Mouse (Mus musculus): ENCODE results near the gene Ern2. TPM values are rescaled to one million over a fixed set of nuclear protein-coding genes. Genes with fewer than 3 reads are reported as not detected.

The Ern2 gene
- polyA plus RNA-seq, 1 experiment from 2014 or later, result not detected

DNA sequence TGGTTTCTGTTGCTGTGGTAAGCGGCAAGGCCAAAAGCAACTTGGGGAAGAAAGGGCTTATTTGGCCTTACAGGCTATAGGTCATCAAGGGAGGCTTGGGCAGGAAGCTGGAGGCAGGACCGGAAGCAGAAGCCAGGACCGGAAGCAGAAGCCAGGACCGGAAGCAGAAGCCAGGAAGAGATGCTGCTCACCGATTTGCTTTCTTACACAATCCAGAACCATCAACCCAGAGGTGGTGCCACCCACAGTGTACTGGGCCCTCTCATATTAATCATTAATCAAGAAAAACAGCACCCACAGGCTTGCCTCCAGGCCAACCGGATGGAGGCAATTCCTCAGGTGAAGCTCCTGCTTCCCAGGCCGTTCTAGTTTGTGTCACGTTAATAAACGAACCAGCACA lies 10.8 kb upstream of the Ern2 start:
- H3K36me3 ChIP-seq, result no peaks in the 10 kb centered on the region

DNA sequence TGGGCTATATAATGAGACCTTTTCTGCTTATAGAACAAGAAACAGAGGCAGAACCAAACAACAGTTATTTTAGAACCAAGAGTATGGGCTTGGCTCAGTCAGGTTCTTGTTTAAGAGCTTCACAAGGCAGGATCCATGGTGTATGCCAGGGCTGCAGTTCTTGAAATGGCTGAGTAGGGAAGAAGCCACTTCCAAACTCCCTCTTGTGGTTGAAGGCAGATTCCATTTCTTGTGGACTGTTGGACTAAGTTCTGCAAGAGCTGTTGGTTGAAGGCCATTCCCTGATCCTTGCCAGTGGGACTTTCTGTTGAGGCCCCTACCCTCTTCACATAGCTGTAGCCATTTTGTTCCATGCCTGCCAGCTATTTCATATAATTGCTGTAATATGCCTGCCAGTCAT lies 7.9 kb upstream of the Ern2 start:
- no peaks in the 10 kb centered on the region for H3K27me3 ChIP-seq
- no peak for ATAC-seq (ENCODE audit: insufficient number of reproducible peaks, insufficient read depth, low FRiP score, low TSS enrichment)
- no peaks in the 10 kb centered on the region for H3K9me3 ChIP-seq
- H3K4me2 ChIP-seq (replicated peaks), result no peak overlapping the region
- H3K36me3 ChIP-seq, result no peaks in the 10 kb centered on the region
- H3K9ac ChIP-seq, result no peak overlapping the region
- H3K27ac ChIP-seq, result no peak overlapping the region
- H3K4me1 ChIP-seq, result no peaks in the 10 kb centered on the region
- H3K4me3 ChIP-seq, result no peak overlapping the region

More for the DNA sequence above, 10.8 kb upstream of the Ern2 start:
- no peak for ATAC-seq (ENCODE audit: insufficient number of reproducible peaks, insufficient read depth, low FRiP score, low TSS enrichment)
- Histone ChIP-seq H3K4me1 (no peaks in the 10 kb centered on the region), H3K27ac (no peak overlapping the region), H3K4me3 (no peak overlapping the region), H3K27me3 (no peaks in the 10 kb centered on the region), H3K9me3 (no peaks in the 10 kb centered on the region), H3K4me2 (replicated peaks) (no peak overlapping the region), H3K9ac (no peak overlapping the region)
- WGBS, result 81% methylated on average over 9 of the region's 9 CpGs

DNA sequence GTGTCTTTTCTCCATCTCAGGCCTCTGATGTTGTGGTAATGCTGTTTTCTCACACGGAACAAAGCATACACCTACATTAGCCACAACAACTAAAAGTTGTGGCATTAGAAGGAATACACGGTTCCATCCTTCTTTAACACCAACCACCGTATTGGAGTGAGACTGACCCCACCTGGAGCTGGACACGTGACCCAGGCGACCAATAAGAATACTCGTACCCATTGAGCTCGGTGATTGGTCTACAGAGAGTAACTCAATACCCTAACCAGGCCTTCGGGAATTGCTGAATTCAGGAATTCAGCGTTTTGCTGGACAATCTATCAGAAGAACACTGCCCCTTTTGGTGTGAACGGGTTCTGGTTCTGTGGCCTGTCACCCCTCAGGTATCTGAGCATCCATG lies 5.1 kb upstream of the Ern2 start:
- Histone ChIP-seq H3K27me3 (no peaks in the 10 kb centered on the region), H3K4me1 (no peaks in the 10 kb centered on the region), H3K36me3 (no peaks in the 10 kb centered on the region), H3K4me3 (no peak overlapping the region), H3K9ac (no peak overlapping the region), H3K9me3 (no peaks in the 10 kb centered on the region), H3K27ac (no peak overlapping the region), H3K4me2 (replicated peaks) (no peak overlapping the region)
- ATAC-seq (ENCODE audit: insufficient number of reproducible peaks, insufficient read depth, low FRiP score, low TSS enrichment), result no peak
- 60% methylated on average over 10 of the region's 10 CpGs for WGBS

DNA sequence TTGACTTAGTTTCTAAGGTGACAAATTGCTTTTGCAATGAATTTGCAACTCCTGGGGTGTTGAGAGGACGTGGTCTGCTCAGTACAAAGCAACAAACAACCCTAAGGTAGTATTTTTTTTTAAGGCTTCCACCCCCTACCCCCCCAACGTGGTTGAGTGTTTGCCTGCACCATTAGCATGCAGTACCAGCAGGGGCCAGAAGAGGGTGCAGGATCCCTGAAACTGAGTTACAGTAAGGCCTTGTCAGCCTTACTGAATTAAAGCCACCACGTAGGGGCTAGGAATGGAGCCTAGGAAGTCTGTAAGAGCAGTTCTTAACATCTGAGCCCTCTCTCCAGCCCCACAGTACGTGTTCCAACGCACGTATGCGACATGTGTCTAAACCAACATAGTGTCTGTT lies 3.5 kb upstream of the Ern2 start:
- no peak for ATAC-seq (ENCODE audit: insufficient number of reproducible peaks, insufficient read depth, low FRiP score, low TSS enrichment)
- Histone ChIP-seq H3K27ac (no peak overlapping the region), H3K4me1 (no peaks in the 10 kb centered on the region), H3K4me3 (no peak overlapping the region), H3K9me3 (no peaks in the 10 kb centered on the region), H3K27me3 (0 out of 2 replicates have a peak, but pooled peaks cover 4% of the 10 kb centered on the region), H3K36me3 (no peaks in the 10 kb centered on the region), H3K4me2 (replicated peaks) (no peak overlapping the region), H3K9ac (no peak overlapping the region)
- WGBS, result 25% methylated on average over 7 of the region's 7 CpGs

DNA sequence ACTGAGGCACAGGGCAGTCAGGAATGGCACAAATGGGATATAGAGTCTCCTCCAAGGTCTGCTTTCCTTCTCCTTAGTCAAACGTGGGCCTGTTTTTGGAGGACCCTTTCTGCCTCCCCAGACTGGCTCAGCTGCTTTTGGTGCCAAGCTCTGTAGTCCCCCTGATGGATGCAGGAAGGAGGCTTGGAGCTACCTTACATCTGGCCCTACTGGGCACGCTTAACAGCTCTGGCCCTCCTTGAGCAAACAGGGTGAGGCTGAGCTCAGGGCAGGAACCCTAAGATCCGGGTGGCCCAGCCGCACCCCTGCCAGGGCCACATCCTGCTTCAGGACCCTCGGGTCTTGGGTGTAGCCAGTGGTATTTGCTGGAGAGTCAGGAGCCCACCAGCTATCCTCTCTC lies 1.4 kb downstream of the Ern2 start:
- Histone ChIP-seq H3K4me2 (replicated peaks) (no peak overlapping the region), H3K27ac (no peak overlapping the region), H3K9ac (no peak overlapping the region), H3K9me3 (no peaks in the 10 kb centered on the region), H3K4me1 (no peaks in the 10 kb centered on the region), H3K27me3 (0 out of 2 replicates have a peak, but pooled peaks cover 4% of the 10 kb centered on the region), H3K4me3 (no peak overlapping the region), H3K36me3 (no peaks in the 10 kb centered on the region)
- 73% methylated on average over 5 of the region's 5 CpGs for WGBS
- no peak for ATAC-seq (ENCODE audit: insufficient number of reproducible peaks, insufficient read depth, low FRiP score, low TSS enrichment)

DNA sequence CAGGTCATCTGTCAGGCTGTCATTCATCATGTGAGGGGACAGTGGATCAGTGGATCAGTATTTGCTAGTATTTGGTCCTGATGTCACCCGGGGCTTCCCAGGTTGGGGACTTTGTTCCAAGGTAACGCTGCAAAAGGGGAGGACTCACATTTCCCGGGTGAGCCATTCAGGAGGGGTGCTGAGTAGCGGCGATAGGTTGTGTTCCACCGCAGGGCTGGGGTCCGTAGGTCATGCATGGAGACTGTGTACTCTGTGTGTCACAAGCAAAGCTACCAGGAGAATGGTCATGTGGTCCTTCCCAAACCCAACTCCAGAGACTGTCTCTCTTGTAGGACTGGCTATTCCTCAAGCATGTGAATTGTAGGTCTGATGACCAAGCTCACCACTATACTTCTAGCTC lies 5.3 kb downstream of the Ern2 start:
- Histone ChIP-seq H3K9ac (no peak overlapping the region), H3K4me3 (no peak overlapping the region), H3K36me3 (no peaks in the 10 kb centered on the region), H3K9me3 (no peaks in the 10 kb centered on the region), H3K4me1 (no peaks in the 10 kb centered on the region), H3K4me2 (replicated peaks) (no peak overlapping the region), H3K27ac (no peak overlapping the region), H3K27me3 (0 out of 2 replicates have a peak, but pooled peaks cover 3% of the 10 kb centered on the region)
- ATAC-seq (ENCODE audit: insufficient number of reproducible peaks, insufficient read depth, low FRiP score, low TSS enrichment), result peak; percentile 5; the same call in 1 of the 2 replicates
- 92% methylated on average over 7 of the region's 7 CpGs for WGBS

DNA sequence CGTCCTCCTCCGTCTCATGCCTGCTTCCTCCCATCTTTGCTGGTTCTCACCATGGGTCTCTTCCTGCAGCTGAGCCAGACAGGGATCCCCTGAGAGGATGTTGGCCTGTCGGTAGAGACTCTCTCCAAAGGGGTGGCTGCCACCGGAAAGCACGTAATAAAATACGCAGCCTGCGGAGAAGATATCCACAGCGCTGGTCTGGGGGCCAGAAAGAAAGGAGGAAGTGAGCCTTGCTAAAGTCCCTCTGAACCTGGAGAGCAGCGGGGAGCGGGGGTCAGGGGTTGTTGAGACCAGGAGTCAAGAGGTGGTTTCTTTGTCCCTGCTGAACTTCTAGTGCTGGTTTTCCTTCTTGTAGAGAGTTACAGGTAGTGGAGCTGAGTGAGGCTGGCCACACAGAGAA lies 14.4 kb downstream of the Ern2 start:
- ATAC-seq (ENCODE audit: insufficient number of reproducible peaks, insufficient read depth, low FRiP score, low TSS enrichment), result no peak

DNA sequence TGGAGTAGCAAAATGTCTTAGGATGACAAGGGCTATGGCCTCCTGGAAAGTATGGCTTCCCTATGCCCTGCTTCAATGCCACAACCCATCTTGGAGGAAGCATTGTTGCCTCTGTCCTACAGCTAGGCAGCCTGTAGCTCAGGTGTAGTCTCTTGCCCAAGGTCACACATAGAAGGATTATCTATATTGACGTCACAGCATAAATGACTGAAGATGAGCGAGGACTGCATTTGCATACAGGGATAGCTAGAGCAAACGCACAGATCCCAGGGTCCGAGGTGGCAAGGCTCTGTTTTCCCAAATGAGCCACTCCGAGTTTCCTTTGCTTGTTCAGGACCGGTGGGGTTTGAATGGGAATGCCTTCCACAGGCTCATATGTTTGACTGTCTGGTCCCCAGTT lies 15.3 kb downstream of the Ern2 start:
- Histone ChIP-seq H3K4me3 (no peak overlapping the region), H3K9me3 (no peaks in the 10 kb centered on the region), H3K4me2 (replicated peaks) (no peak overlapping the region), H3K27me3 (no peaks in the 10 kb centered on the region), H3K9ac (no peak overlapping the region), H3K27ac (no peak overlapping the region), H3K4me1 (no peaks in the 10 kb centered on the region), H3K36me3 (peaks cover 50% of the 10 kb centered on the region)
- ATAC-seq (ENCODE audit: insufficient number of reproducible peaks, insufficient read depth, low FRiP score, low TSS enrichment), result no peak
- WGBS, result 84% methylated on average over 6 of the region's 6 CpGs

More for the DNA sequence above, 14.4 kb downstream of the Ern2 start:
- H3K4me3 ChIP-seq, result no peak overlapping the region
- WGBS, result 74% methylated on average over 10 of the region's 10 CpGs
- H3K9ac ChIP-seq, result no peak overlapping the region
- H3K27ac ChIP-seq, result no peak overlapping the region
- H3K36me3 ChIP-seq, result peaks cover 41% of the 10 kb centered on the region
- H3K27me3 ChIP-seq, result no peaks in the 10 kb centered on the region
- H3K4me2 ChIP-seq (replicated peaks), result no peak overlapping the region
- H3K4me1 ChIP-seq, result no peaks in the 10 kb centered on the region
- no peaks in the 10 kb centered on the region for H3K9me3 ChIP-seq

DNA sequence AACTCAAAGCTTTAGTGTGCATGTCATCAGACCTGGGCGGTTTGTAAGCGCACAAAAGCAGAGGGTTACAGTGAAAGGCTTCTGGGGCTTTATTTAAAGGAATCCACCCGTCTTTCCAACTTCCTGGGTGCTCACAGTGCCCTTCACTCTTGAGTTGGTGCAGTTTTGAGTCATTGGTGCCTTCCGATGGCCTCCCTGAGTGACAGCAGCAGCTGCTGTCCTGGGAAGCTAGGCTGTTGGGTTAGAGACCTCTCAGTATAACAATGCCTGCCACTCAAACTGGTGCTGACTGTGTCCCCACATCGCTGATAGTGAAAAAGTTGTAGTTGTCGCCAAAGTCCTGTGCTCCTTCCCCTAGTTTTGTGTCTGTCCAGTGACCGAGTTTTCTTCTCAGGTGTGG lies 18.8 kb downstream of the Ern2 start:
- Histone ChIP-seq H3K4me2 (replicated peaks) (no peak overlapping the region), H3K4me1 (no peaks in the 10 kb centered on the region), H3K4me3 (no peak overlapping the region), H3K9me3 (no peaks in the 10 kb centered on the region), H3K27me3 (no peaks in the 10 kb centered on the region), H3K9ac (no peak overlapping the region), H3K27ac (no peak overlapping the region), H3K36me3 (peaks cover 83% of the 10 kb centered on the region)
- 94% methylated on average over 7 of the region's 7 CpGs for WGBS
- ATAC-seq (ENCODE audit: insufficient number of reproducible peaks, insufficient read depth, low FRiP score, low TSS enrichment), result no peak

DNA sequence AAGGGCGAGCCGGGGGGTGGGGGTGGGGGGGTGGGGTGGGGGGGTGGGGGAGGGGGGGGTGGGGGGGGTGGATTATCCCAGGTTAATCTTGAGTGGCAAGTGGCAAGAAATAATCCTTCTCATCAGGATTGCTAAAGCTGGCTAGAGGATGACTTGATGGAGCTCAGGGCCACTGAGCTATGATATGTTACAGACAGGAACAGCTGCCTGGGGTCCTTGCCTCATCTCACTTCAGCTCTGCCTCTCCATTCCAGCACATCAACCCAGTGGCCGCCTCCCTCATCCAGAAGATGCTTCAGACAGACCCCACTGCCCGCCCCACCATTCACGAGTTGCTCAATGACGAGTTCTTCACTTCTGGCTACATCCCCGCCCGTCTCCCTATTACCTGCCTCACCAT lies 22.2 kb downstream of the Ern2 start:
- H3K9ac ChIP-seq, result no peak overlapping the region
- H3K27me3 ChIP-seq, result no peaks in the 10 kb centered on the region
- H3K36me3 ChIP-seq, result peaks cover 77% of the 10 kb centered on the region
- WGBS, result 83% methylated on average over 7 of the region's 8 CpGs
- no peak overlapping the region for H3K27ac ChIP-seq
- no peak overlapping the region for H3K4me2 ChIP-seq (replicated peaks)
- H3K4me3 ChIP-seq, result no peak overlapping the region
- H3K9me3 ChIP-seq, result no peaks in the 10 kb centered on the region
- H3K4me1 ChIP-seq, result peaks cover 22% of the 10 kb centered on the region
- ATAC-seq (ENCODE audit: insufficient number of reproducible peaks, insufficient read depth, low FRiP score, low TSS enrichment), result no peak

DNA sequence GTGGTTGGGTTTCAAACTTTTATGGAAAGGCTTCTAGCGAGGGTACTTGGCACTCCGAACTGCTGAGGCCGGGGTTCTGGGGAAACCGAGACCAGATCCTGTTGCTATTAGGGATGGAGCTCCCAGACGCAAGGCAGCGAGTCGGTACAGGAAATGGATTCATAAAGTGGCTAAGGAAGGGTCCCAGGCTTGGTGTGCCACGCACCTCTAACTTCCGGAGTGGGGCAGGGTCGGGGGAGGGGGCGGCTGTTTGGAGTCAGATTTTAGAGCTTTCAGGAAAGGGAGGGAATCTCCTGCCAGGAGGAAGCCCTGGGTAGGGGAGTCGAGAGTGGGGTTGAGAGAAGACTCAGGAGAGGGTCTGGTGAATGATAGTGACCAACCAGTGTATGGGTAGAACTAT lies 26.0 kb downstream of the Ern2 start:
- Histone ChIP-seq H3K36me3 (peaks cover 42% of the 10 kb centered on the region), H3K4me2 (replicated peaks) (peak overlapping the region; percentile 78), H3K27ac (peak overlapping the region; percentile 88), H3K9me3 (no peaks in the 10 kb centered on the region), H3K9ac (peak overlapping the region; percentile 66), H3K4me3 (peak overlapping the region; percentile 67), H3K27me3 (no peaks in the 10 kb centered on the region), H3K4me1 (peaks cover 31% of the 10 kb centered on the region)
- no peak for ATAC-seq (ENCODE audit: insufficient number of reproducible peaks, insufficient read depth, low FRiP score, low TSS enrichment)
- WGBS, result under 1% methylated on average over 12 of the region's 12 CpGs

DNA sequence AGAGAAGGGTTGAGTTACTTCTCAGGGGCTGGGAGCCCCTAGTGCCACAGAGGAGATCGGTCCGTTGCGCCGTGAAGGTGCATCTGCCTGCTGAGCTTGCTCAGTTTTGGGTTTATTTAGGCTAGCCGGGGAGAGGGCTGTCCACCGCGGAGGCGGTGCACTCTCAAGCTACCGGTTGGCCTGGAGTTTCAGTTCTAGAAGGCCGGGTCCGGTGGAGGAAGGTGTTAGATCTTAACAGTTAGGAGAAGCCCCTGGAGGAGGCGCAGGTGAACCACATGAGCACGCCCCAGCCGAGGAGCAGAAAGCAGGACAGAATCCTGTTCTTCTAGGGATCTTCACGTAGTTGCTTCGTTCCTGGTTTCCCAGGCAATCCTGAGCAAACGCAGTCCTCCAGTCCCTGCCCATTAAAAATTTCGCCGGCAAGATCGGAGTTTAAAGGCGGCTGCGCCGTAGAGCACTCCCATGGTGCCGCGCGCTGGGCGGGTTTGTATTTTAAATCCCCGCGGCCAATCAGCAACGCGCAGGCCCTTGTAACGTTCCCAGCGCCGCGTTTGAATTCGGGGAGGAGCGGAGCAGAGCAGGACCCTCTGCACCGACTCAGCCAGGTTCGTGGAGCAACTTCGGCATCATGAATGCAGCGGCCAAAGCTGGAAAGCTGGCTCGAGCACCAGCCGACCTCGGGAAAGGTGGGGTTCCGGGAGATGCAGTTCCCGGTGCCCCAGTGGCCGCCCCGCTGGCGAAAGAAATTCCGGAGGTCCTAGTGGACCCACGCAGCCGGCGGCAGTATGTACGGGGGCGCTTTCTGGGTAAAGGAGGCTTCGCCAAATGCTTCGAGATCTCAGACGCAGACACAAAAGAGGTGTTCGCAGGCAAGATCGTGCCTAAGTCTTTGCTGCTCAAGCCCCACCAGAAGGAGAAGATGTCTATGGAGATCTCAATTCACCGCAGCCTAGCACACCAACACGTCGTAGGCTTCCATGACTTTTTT lies 26.8 kb downstream of the Ern2 start, which contains the start of gene Plk1:
Gene Plk1 (plus strand): TSS at position 525 of the 988 bp plus-strand sequence.
- Histone ChIP-seq H3K4me2 (replicated peaks) (peak within 1 kb of the TSS; percentile 78), H3K9ac (peak within 1 kb of the TSS; percentile 66), H3K9me3 (no peaks in the 10 kb centered on the region), H3K4me3 (peak within 1 kb of the TSS; percentile 67), H3K27ac (peak within 1 kb of the TSS; percentile 88), H3K4me1 (peaks cover 31% of the 10 kb centered on the region), H3K27me3 (no peaks in the 10 kb centered on the region), H3K36me3 (peaks cover 34% of the 10 kb centered on the region)
- ATAC-seq (ENCODE audit: insufficient number of reproducible peaks, insufficient read depth, low FRiP score, low TSS enrichment), result peak; percentile 85
- WGBS, result under 1% methylated on average over 63 of the region's 63 CpGs
